Mouse (Mus musculus) embryonic facial prominence, embryonic 14.5 days (tissue): ENCODE results near the gene Mturn. TPM values are rescaled to one million over a fixed set of nuclear protein-coding genes. Genes with fewer than 3 reads are reported as not detected.

ENCODE experiments used
- ATAC-seq: fragments of 200-750 bp; cut with Nextera tagmentation; 2 replicates; pipeline ENCODE4 v1.8.0; 2017; ENCODE audit warnings: low read depth, moderate number of reproducible peaks, moderate TSS enrichment
- DNase-seq: peaks from one replicate; pipeline ENCODE4 v3.0.0-alpha.2; 2015; ENCODE audit warnings: low spot score
- H3K27ac ChIP-seq: fragments of 300-500 bp; sonication (generic); replicated peaks from 2 replicates; pipeline ENCODE4 v1.5.1; 2014; ENCODE audit warnings: low read depth, mild to moderate bottlenecking, low read length, moderate library complexity
- H3K27me3 ChIP-seq: fragments of 300-500 bp; sonication (generic); replicated peaks from 2 replicates; pipeline ENCODE4 v1.6.1; 2014; ENCODE audit warnings: low read length; ENCODE audit not compliant: control insufficient read depth, insufficient read depth
- H3K36me3 ChIP-seq: fragments of 300-500 bp; sonication (generic); 2 replicates; pipeline ENCODE4 v1.6.1; 2014; ENCODE audit warnings: low read length, mixed read lengths; ENCODE audit not compliant: control insufficient read depth, insufficient read depth
- H3K4me1 ChIP-seq: fragments of 300-500 bp; sonication (generic); 2 replicates; pipeline ENCODE4 v1.6.1; 2014; ENCODE audit warnings: antibody characterized with exemption, low read length; ENCODE audit not compliant: control insufficient read depth, insufficient read depth
- H3K4me2 ChIP-seq: fragments of 300-500 bp; sonication (generic); 2 replicates; pipeline ENCODE4 v1.6.1; 2014; ENCODE audit warnings: low read depth, mild to moderate bottlenecking, low read length, moderate library complexity, mixed read lengths
- H3K4me3 ChIP-seq: fragments of 300-500 bp; sonication (generic); 2 replicates; pipeline ENCODE4 v1.5.1; 2014; ENCODE audit warnings: low read depth, mild to moderate bottlenecking, low read length
- H3K9ac ChIP-seq: fragments of 300-500 bp; sonication (generic); 2 replicates; pipeline ENCODE4 v1.6.1; 2014; ENCODE audit warnings: low read depth, mild to moderate bottlenecking, low read length, moderate library complexity, mixed read lengths
- H3K9me3 ChIP-seq: fragments of 300-500 bp; sonication (generic); 2 replicates; pipeline ENCODE4 v1.6.1; 2016; ENCODE audit warnings: low read length; ENCODE audit not compliant: control insufficient read depth
- WGBS: fragments of 180-500 bp; shearing (Covaris S2); extraction: QIAGEN DNeasy Blood & Tissue Kit; methylation state at CpG from one replicate; pipeline ENCODE4 v1.1.7; 2014; 5-methylcytosine and 5-hydroxymethylcytosine counted together
- polyA plus RNA-seq: library from polyadenylated mRNA; unstranded; fragments of >200 nt; fragmentation: Nextera tagmentation; extraction: Ambion mirVana; gene quantifications from 2 replicates; pipeline ENCODE4 v1.2.1, GENCODE M21; 2014

Mturn gene
- polyA plus RNA-seq, 1 experiment from 2014 or later, result 17.9 TPM

GRCm38 (mm10) chr6:54718779-54719685, 37.6 kb downstream of the Mturn start:
- WGBS, result 73% methylated on average over 15 of the region's 15 CpGs

GRCm38 (mm10) chr6:54719686-54720310, 38.4 kb downstream of the Mturn start:
- H3K27ac ChIP-seq, result no peak overlapping the region
- no peaks in the 10 kb centered on the region for H3K36me3 ChIP-seq
- no peaks in the 10 kb centered on the region for H3K27me3 ChIP-seq
- WGBS, result 26% methylated on average over 13 of the region's 14 CpGs
- no peak overlapping the region for H3K4me3 ChIP-seq
- DNase-seq (peak; percentile 62), ATAC-seq (0 out of 2 replicates have a peak, but pooled peaks have one; percentile 22)
- no peaks in the 10 kb centered on the region for H3K9me3 ChIP-seq
- H3K4me1 ChIP-seq, result no peaks in the 10 kb centered on the region
- H3K9ac ChIP-seq, result no peak overlapping the region
- no peak overlapping the region for H3K4me2 ChIP-seq

More at GRCm38 (mm10) chr6:54718779-54719685, 37.6 kb downstream of the Mturn start:
- Histone ChIP-seq H3K4me3 (no peak overlapping the region), H3K9me3 (no peaks in the 10 kb centered on the region), H3K27me3 (no peaks in the 10 kb centered on the region), H3K4me2 (no peak overlapping the region), H3K9ac (no peak overlapping the region), H3K4me1 (no peaks in the 10 kb centered on the region), H3K27ac (no peak overlapping the region), H3K36me3 (no peaks in the 10 kb centered on the region)
- no peak for DNase-seq
- no peak for ATAC-seq

- DNase-seq, result no peak
- ATAC-seq, result no peak
- Histone ChIP-seq H3K27ac (no peak overlapping the region), H3K4me3 (no peak overlapping the region), H3K4me2 (no peak overlapping the region), H3K4me1 (no peaks in the 10 kb centered on the region), H3K27me3 (no peaks in the 10 kb centered on the region), H3K9me3 (no peaks in the 10 kb centered on the region), H3K36me3 (no peaks in the 10 kb centered on the region), H3K9ac (no peak overlapping the region)
- 85% methylated on average over 9 of the region's 9 CpGs for WGBS
These were observed 39.3 kb downstream of the Mturn start for GRCm38 (mm10) chr6:54720512-54721251.

GRCm38 (mm10) chr6:54721252-54721635, 39.8 kb downstream of the Mturn start:
- Histone ChIP-seq H3K9me3 (no peaks in the 10 kb centered on the region), H3K9ac (no peak overlapping the region), H3K4me1 (no peaks in the 10 kb centered on the region), H3K4me3 (no peak overlapping the region), H3K4me2 (no peak overlapping the region), H3K27ac (no peak overlapping the region), H3K27me3 (no peaks in the 10 kb centered on the region), H3K36me3 (no peaks in the 10 kb centered on the region)
- no peak for DNase-seq
- 89% methylated on average over 4 of the region's 4 CpGs for WGBS
- ATAC-seq, result no peak

GRCm38 (mm10) chr6:54726309-54726708, 44.9 kb downstream of the Mturn start:
- no peaks in the 10 kb centered on the region for H3K36me3 ChIP-seq
- no peak overlapping the region for H3K4me2 ChIP-seq
- H3K27me3 ChIP-seq, result no peaks in the 10 kb centered on the region; the same call in 1 of the 2 replicates
- no peaks in the 10 kb centered on the region for H3K4me1 ChIP-seq
- no peaks in the 10 kb centered on the region for H3K9me3 ChIP-seq
- no peak overlapping the region for H3K9ac ChIP-seq
- H3K27ac ChIP-seq, result no peak overlapping the region
- no peak overlapping the region for H3K4me3 ChIP-seq
- DNase-seq (no peak), ATAC-seq (no peak)
- WGBS, result 84% methylated on average over 6 of the region's 6 CpGs

- DNase-seq (no peak), ATAC-seq (no peak)
- no peak overlapping the region for H3K4me3 ChIP-seq
- WGBS, result 82% methylated on average over 6 of the region's 6 CpGs
- no peak overlapping the region for H3K4me2 ChIP-seq
- H3K27ac ChIP-seq, result no peak overlapping the region
- no peaks in the 10 kb centered on the region for H3K4me1 ChIP-seq
- no peaks in the 10 kb centered on the region; the same call in 1 of the 2 replicates for H3K27me3 ChIP-seq
- H3K9me3 ChIP-seq, result no peaks in the 10 kb centered on the region
- no peaks in the 10 kb centered on the region for H3K36me3 ChIP-seq
- no peak overlapping the region for H3K9ac ChIP-seq
These were observed 45.4 kb downstream of the Mturn start for GRCm38 (mm10) chr6:54726796-54727195.

- DNase-seq, result no peak
These were observed 46.0 kb downstream of the Mturn start for GRCm38 (mm10) chr6:54727416-54727815.

GRCm38 (mm10) chr6:54729451-54730105, 48.2 kb downstream of the Mturn start:
- no peak for ATAC-seq
- WGBS, result 83% methylated on average over 2 of the region's 2 CpGs

More at GRCm38 (mm10) chr6:54727416-54727815, 46.0 kb downstream of the Mturn start:
- H3K27ac ChIP-seq, result no peak overlapping the region
- ATAC-seq, result no peak
- H3K4me2 ChIP-seq, result no peak overlapping the region
- H3K27me3 ChIP-seq, result no peaks in the 10 kb centered on the region; the same call in 1 of the 2 replicates
- WGBS, result 84% methylated on average over 5 of the region's 5 CpGs
- H3K4me1 ChIP-seq, result no peaks in the 10 kb centered on the region
- H3K36me3 ChIP-seq, result no peaks in the 10 kb centered on the region
- H3K4me3 ChIP-seq, result no peak overlapping the region
- H3K9ac ChIP-seq, result no peak overlapping the region
- H3K9me3 ChIP-seq, result no peaks in the 10 kb centered on the region

More at GRCm38 (mm10) chr6:54729451-54730105, 48.2 kb downstream of the Mturn start:
- Histone ChIP-seq H3K4me3 (no peak overlapping the region), H3K4me1 (no peaks in the 10 kb centered on the region), H3K36me3 (no peaks in the 10 kb centered on the region), H3K9me3 (no peaks in the 10 kb centered on the region), H3K27ac (no peak overlapping the region), H3K4me2 (no peak overlapping the region), H3K27me3 (no peaks in the 10 kb centered on the region; the same call in 1 of the 2 replicates), H3K9ac (no peak overlapping the region)
- DNase-seq, result no peak
